Mouse (Mus musculus): Measurements from ENCODE around the gene Ifit1bl2.
"Not testable (repeated sequence)": the region's sequence is repeated elsewhere in the genome, so short reads cannot be mapped to it uniquely, and the experiment has no call there.

The Ifit1bl2 gene

GRCm38 (mm10) chr19:34640623-34641022, at the start of gene Ifit1bl2, which contains the start of gene Ifit1:
TSS of gene Ifit1bl2 (minus strand) at chr19:34640743.
TSS of gene Ifit1 (plus strand) at chr19:34640871.
- DNase-seq = no peak

- DNase-seq = no peak
These were observed 45.0 kb upstream of the Ifit1bl2 start for GRCm38 (mm10) chr19:34685530-34685929.

- no peak for DNase-seq
These were observed 44.3 kb upstream of the Ifit1bl2 start for GRCm38 (mm10) chr19:34684857-34685256.

- no peak for DNase-seq
These were observed 37.9 kb upstream of the Ifit1bl2 start for GRCm38 (mm10) chr19:34678428-34678827.

- peak; percentile 53 for DNase-seq
These were observed 32.9 kb upstream of the Ifit1bl2 start for GRCm38 (mm10) chr19:34673476-34673875.

- peak; percentile 51 for DNase-seq
These were observed 25.6 kb upstream of the Ifit1bl2 start for GRCm38 (mm10) chr19:34666127-34666526.

GRCm38 (mm10) chr19:34662740-34663139, 22.2 kb upstream of the Ifit1bl2 start:
- DNase-seq = no peak

GRCm38 (mm10) chr19:34662067-34662507, 21.5 kb upstream of the Ifit1bl2 start:
- peak; percentile 54 for DNase-seq

- no peak for DNase-seq
These were observed 16.2 kb upstream of the Ifit1bl2 start for GRCm38 (mm10) chr19:34656511-34657298.

- DNase-seq = no peak
These were observed 14.8 kb upstream of the Ifit1bl2 start for GRCm38 (mm10) chr19:34655227-34655805.

- DNase-seq = no peak
These were observed 10.5 kb upstream of the Ifit1bl2 start for GRCm38 (mm10) chr19:34650997-34651396.

GRCm38 (mm10) chr19:34650276-34650675, 9.7 kb upstream of the Ifit1bl2 start:
- no peak for DNase-seq

- not testable (repeated sequence) for DNase-seq
These were observed 7.1 kb upstream of the Ifit1bl2 start for GRCm38 (mm10) chr19:34647630-34648029.

GRCm38 (mm10) chr19:34642616-34643015, 2.1 kb upstream of the Ifit1bl2 start:
- DNase-seq = no peak

GRCm38 (mm10) chr19:34636933-34637557, 3.5 kb downstream of the Ifit1bl2 start:
- peak; percentile 6 for DNase-seq

- no peak for DNase-seq
These were observed 7.1 kb downstream of the Ifit1bl2 start for GRCm38 (mm10) chr19:34633484-34633883.

GRCm38 (mm10) chr19:34631487-34631886, 9.1 kb downstream of the Ifit1bl2 start:
- DNase-seq = no peak

- no peak for DNase-seq
These were observed 13.0 kb downstream of the Ifit1bl2 start for GRCm38 (mm10) chr19:34627496-34627895.

GRCm38 (mm10) chr19:34624663-34625062, 15.9 kb downstream of the Ifit1bl2 start:
- DNase-seq = no peak

GRCm38 (mm10) chr19:34623781-34624180, 16.8 kb downstream of the Ifit1bl2 start:
- no peak for DNase-seq

GRCm38 (mm10) chr19:34620871-34621270, 19.7 kb downstream of the Ifit1bl2 start:
- DNase-seq = no peak

- DNase-seq = not testable (repeated sequence)
These were observed 28.1 kb downstream of the Ifit1bl2 start for GRCm38 (mm10) chr19:34612243-34613001.

- not testable (repeated sequence) for DNase-seq
These were observed 30.4 kb downstream of the Ifit1bl2 start for GRCm38 (mm10) chr19:34610118-34610517.

All from cerebellum, adult 9-11 months (tissue).